Mouse (Mus musculus): ENCODE measurements around the gene Fads6. TPM values are rescaled to one million over a fixed set of nuclear protein-coding genes. Genes with fewer than 3 reads are reported as not detected.

Gene Fads6
- total and polyA plus RNA-seq, 3 experiments, result 3.3 to 6.6 TPM; not detected in 1

GRCm38 (mm10) chr11:115236570-115236969, 60.9 kb downstream of the Fads6 start:
- no peaks in the 10 kb centered on the region for H3K4me1 ChIP-seq (ENCODE audit: control insufficient read depth in 1 of 2, insufficient read depth in 2 of 2, low read length in 2 of 2)
- no peaks in the 10 kb centered on the region for H3K79me2 ChIP-seq (ENCODE audit: control insufficient read depth, insufficient read depth, low read length, poor library complexity)
- H3K27me3 ChIP-seq (ENCODE audit: control insufficient read depth in 1 of 2, insufficient read depth in 2 of 2, low read length in 2 of 2), result no peaks in the 10 kb centered on the region
- H3K4me3 ChIP-seq (ENCODE audit: control insufficient read depth in 1 of 2, insufficient read depth in 1 of 2, low read depth in 2 of 2, low read length in 2 of 2), result no peak overlapping the region
- TF ChIP-seq MXI1 (IDR thresholded peaks at IDR 0.05; ENCODE audit: low read depth, low read length) (no peak), EP300 (IDR thresholded peaks at IDR 0.05; ENCODE audit: low read depth in 1 of 2, low read length in 2 of 2) (no peak), USF2 (IDR thresholded peaks at IDR 0.05; ENCODE audit: borderline replicate concordance in 1 of 2, insufficient read depth in 1 of 2, low read depth in 1 of 2, low read length in 2 of 2) (no peak)
- H3K9me3 ChIP-seq (replicated peaks; ENCODE audit: insufficient read depth, low read length), result no peaks in the 10 kb centered on the region
- no peak overlapping the region for H3K27ac ChIP-seq (ENCODE audit: control insufficient read depth, low read depth, low read length)
- H3K9ac ChIP-seq (ENCODE audit: control insufficient read depth, low read depth, low read length, poor library complexity, severe bottlenecking), result no peak overlapping the region
- no peak for DNase-seq (ENCODE audit: low read depth, low spot score)
- no peaks in the 10 kb centered on the region; a peak in 2 of 4 replicates for H3K36me3 ChIP-seq (ENCODE audit: control insufficient read depth in 1 of 2, insufficient read depth in 2 of 2, low read length in 2 of 2)

DNA sequence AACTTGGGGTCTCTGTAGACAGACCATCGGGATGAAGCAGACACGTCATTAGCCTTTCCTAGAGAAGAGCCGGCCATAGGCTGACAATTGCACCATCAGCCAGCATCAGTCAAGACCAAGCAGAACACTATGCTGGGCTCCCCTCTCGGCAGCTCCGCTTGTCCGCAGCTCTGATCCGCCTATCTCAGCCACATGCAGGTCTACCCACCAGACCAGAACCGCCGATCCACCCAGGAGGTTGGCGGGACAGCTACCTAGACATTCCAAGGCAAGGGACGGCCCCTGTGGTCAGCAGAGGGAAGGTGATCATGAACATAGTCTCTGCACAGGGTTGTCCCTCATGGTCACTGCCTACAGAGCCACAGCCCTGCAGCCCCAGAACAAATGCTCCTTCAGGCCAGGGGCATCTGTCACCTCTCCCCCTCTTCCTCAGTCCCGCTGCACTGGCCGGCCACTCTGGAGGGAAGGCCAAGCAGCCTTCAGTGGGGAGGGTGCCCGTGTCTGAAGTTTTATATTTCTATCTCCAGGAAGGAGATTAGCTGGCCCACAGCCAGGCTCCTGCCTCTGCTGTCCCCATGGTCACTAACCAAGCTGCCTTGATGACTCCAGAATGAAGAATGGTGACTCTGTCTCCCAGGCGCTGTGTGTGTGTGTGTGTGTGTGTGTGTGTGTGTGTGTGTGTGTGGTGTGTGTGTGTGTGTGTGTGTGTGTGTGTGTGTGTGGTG, 63.0 kb downstream of the Fads6 start:
- Histone ChIP-seq H3K36me3 (ENCODE audit: control insufficient read depth in 1 of 2, insufficient read depth in 2 of 2, low read length in 2 of 2) (no peaks in the 10 kb centered on the region; a peak in 2 of 4 replicates), H3K79me2 (ENCODE audit: control insufficient read depth, insufficient read depth, low read length, poor library complexity) (no peaks in the 10 kb centered on the region), H3K4me1 (ENCODE audit: control insufficient read depth in 1 of 2, insufficient read depth in 2 of 2, low read length in 2 of 2) (no peaks in the 10 kb centered on the region), H3K9me3 (replicated peaks; ENCODE audit: insufficient read depth, low read length) (no peaks in the 10 kb centered on the region), H3K27ac (ENCODE audit: control insufficient read depth, low read depth, low read length) (no peak overlapping the region), H3K27me3 (ENCODE audit: control insufficient read depth in 1 of 2, insufficient read depth in 2 of 2, low read length in 2 of 2) (no peaks in the 10 kb centered on the region), H3K9ac (ENCODE audit: control insufficient read depth, low read depth, low read length, poor library complexity, severe bottlenecking) (no peak overlapping the region), H3K4me3 (ENCODE audit: control insufficient read depth in 1 of 2, insufficient read depth in 1 of 2, low read depth in 2 of 2, low read length in 2 of 2) (no peak overlapping the region)
- peak; percentile 31 for DNase-seq (ENCODE audit: low read depth, low spot score)
- TF ChIP-seq ZC3H11A (IDR thresholded peaks at IDR 0.05; ENCODE audit: low read depth, low read length), result no peak
- TF ChIP-seq POLR2AphosphoS2 (IDR thresholded peaks at IDR 0.05; ENCODE audit: low read length), result no peak
- TF ChIP-seq NELFE (IDR thresholded peaks at IDR 0.05; ENCODE audit: low read depth, low read length), result no peak
- TF ChIP-seq UBTF (IDR thresholded peaks at IDR 0.05; ENCODE audit: borderline replicate concordance, insufficient read depth, low read depth, low read length), result no peak
- no peak for TF ChIP-seq GATA1 (IDR thresholded peaks at IDR 0.05; ENCODE audit: low read depth, low read length)
- no peak for TF ChIP-seq MYB (IDR thresholded peaks at IDR 0.05; ENCODE audit: low read depth, low read length)
- TF ChIP-seq JUND (IDR thresholded peaks at IDR 0.05; ENCODE audit: low read depth, low read length), result no peak
- TF ChIP-seq CHD1 (IDR thresholded peaks at IDR 0.05; ENCODE audit: low read depth, low read length), result no peak

GRCm38 (mm10) chr11:115233526-115234290, 63.8 kb downstream of the Fads6 start:
- no peaks in the 10 kb centered on the region for H3K79me2 ChIP-seq (ENCODE audit: control insufficient read depth, insufficient read depth, low read length, poor library complexity)
- H3K27ac ChIP-seq (ENCODE audit: control insufficient read depth, low read depth, low read length), result no peak overlapping the region
- no peaks in the 10 kb centered on the region for H3K9me3 ChIP-seq (replicated peaks; ENCODE audit: insufficient read depth, low read length)
- no peak overlapping the region for H3K4me3 ChIP-seq (ENCODE audit: control insufficient read depth in 1 of 2, insufficient read depth in 1 of 2, low read depth in 2 of 2, low read length in 2 of 2)
- H3K9ac ChIP-seq (ENCODE audit: control insufficient read depth, low read depth, low read length, poor library complexity, severe bottlenecking), result no peak overlapping the region
- no peaks in the 10 kb centered on the region for H3K4me1 ChIP-seq (ENCODE audit: control insufficient read depth in 1 of 2, insufficient read depth in 2 of 2, low read length in 2 of 2)
- DNase-seq (ENCODE audit: low read depth, low spot score), result no peak
- no peaks in the 10 kb centered on the region; a peak in 1 of 4 replicates for H3K36me3 ChIP-seq (ENCODE audit: control insufficient read depth in 1 of 2, insufficient read depth in 2 of 2, low read length in 2 of 2)
- no peaks in the 10 kb centered on the region for H3K27me3 ChIP-seq (ENCODE audit: control insufficient read depth in 1 of 2, insufficient read depth in 2 of 2, low read length in 2 of 2)
- TF ChIP-seq POLR2AphosphoS5 (IDR thresholded peaks at IDR 0.05; ENCODE audit: borderline replicate concordance, low read depth, low read length) (no peak), CTCF (IDR thresholded peaks at IDR 0.05 in 2 of 3, conservative IDR thresholded peaks at IDR 0.05 in 1 of 3; ENCODE audit: control insufficient read depth in 1 of 3, insufficient read depth in 1 of 3, low read depth in 2 of 3, low read length in 3 of 3, poor library complexity in 1 of 3, severe bottlenecking in 1 of 3) (no peak), JUND (IDR thresholded peaks at IDR 0.05; ENCODE audit: low read depth, low read length) (no peak), MXI1 (IDR thresholded peaks at IDR 0.05; ENCODE audit: low read depth, low read length) (no peak), USF2 (IDR thresholded peaks at IDR 0.05; ENCODE audit: borderline replicate concordance in 1 of 2, insufficient read depth in 1 of 2, low read depth in 1 of 2, low read length in 2 of 2) (no peak), E2F4 (IDR thresholded peaks at IDR 0.05; ENCODE audit: borderline replicate concordance, low read depth, low read length) (no peak), ZC3H11A (IDR thresholded peaks at IDR 0.05; ENCODE audit: low read depth, low read length) (no peak), POLR2A (IDR thresholded peaks at IDR 0.05; ENCODE audit: control insufficient read depth in 1 of 2, insufficient read depth in 1 of 2, low read depth in 1 of 2, low read length in 2 of 2, poor library complexity in 1 of 2) (no peak), MEF2A (IDR thresholded peaks at IDR 0.05; ENCODE audit: extremely low read depth, insufficient replicate concordance, low read depth, low read length, poor library complexity, severe bottlenecking) (no peak), SIN3A (IDR thresholded peaks at IDR 0.05; ENCODE audit: low read length) (no peak), TCF12 (IDR thresholded peaks at IDR 0.05; ENCODE audit: low read depth, low read length) (no peak), ZNF384 (IDR thresholded peaks at IDR 0.05; ENCODE audit: low read depth, low read length) (no peak), GABPA (IDR thresholded peaks at IDR 0.05; ENCODE audit: low read depth, low read length) (no peak)
